Mouse (Mus musculus): ENCODE measurements around the gene Pnck. TPM values are rescaled to one million over a fixed set of nuclear protein-coding genes. Genes with fewer than 3 reads are reported as not detected.

Gene Pnck
- 57.5 and 66.5 TPM in 2 replicates for polyA plus RNA-seq (2015; fragmentation: Nextera tagmentation; extraction: Ambion mirVana)

- no peaks in the 10 kb centered on the region for H3K27me3 ChIP-seq
- 13% methylated on average over 11 of the region's 57 CpGs for whole genome bisulfite sequencing
- H3K4me1 ChIP-seq: peaks cover 8% of the 10 kb centered on the region; the same call in 1 of the 2 replicates
- peak; percentile 75 for ATAC-seq
- H3K4me2 ChIP-seq: peak within 1 kb of the TSS; percentile 69
- no peaks in the 10 kb centered on the region for H3K9me3 ChIP-seq (replicated peaks)
- no peak within 1 kb of the TSS for H3K27ac ChIP-seq
- H3K9ac ChIP-seq: peak within 1 kb of the TSS; percentile 67
- H3K36me3 ChIP-seq (ENCODE audit: poor library complexity, severe bottlenecking): no peaks in the 10 kb centered on the region
- peak within 1 kb of the TSS; percentile 50 for H3K4me3 ChIP-seq
These were observed at the start of gene Pnck for GRCm38 (mm10) chrX:73659575-73660283. Pnck (minus strand) TSS chrX:73660117.

GRCm38 (mm10) chrX:73700472-73700871, 40.6 kb upstream of the Pnck start:
- H3K4me2 ChIP-seq: no peak overlapping the region
- no peak overlapping the region for H3K4me3 ChIP-seq
- no peak overlapping the region for H3K27ac ChIP-seq
- H3K36me3 ChIP-seq (ENCODE audit: poor library complexity, severe bottlenecking): peaks cover 10% of the 10 kb centered on the region
- H3K9me3 ChIP-seq (replicated peaks): no peaks in the 10 kb centered on the region
- 79% methylated on average over 1 of the region's 1 CpGs for WGBS
- H3K9ac ChIP-seq: no peak overlapping the region
- no peaks in the 10 kb centered on the region for H3K4me1 ChIP-seq
- no peak for ATAC-seq
- H3K27me3 ChIP-seq: no peaks in the 10 kb centered on the region

DNA sequence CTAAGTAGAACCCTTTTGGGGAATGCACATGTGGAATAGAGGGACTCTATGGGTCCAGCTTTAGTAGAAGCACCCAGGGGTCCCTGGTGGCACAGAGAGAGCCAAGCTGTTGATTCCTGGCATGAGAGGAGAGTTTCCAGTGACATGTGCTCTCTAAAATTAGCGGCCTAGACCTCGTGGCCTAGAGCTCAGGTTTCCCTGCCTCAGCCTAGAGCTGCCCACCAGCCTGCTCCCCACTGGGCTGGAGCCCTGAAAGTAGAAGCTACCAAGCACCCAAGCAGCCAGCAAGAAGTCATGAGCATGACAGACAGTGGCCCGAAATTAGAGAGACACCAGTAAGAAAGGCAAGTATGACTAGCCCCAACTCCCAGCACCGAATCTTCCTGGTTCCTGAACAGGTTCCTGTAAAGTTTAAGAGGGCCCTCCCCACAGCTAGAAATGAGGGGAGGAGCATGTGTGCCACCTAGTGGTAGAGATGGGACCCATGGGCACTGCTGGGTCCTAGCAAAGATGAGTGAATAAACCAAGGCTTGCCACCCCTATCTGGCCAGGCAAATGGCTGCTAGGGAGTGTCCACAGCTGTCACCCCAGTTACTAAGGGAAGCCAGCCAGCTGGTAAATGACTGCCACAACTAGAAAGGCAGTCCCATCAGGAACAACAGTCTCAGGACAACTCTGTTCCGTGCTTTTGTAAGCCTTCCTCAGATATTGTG, 31.2 kb upstream of the Pnck start:
- peak; percentile 45 for ATAC-seq
- Histone ChIP-seq H3K4me3 (no peak overlapping the region), H3K9me3 (replicated peaks) (no peaks in the 10 kb centered on the region), H3K4me1 (no peaks in the 10 kb centered on the region), H3K27me3 (no peaks in the 10 kb centered on the region), H3K4me2 (no peak overlapping the region), H3K36me3 (ENCODE audit: poor library complexity, severe bottlenecking) (peaks cover 32% of the 10 kb centered on the region), H3K27ac (no peak overlapping the region), H3K9ac (no peak overlapping the region)
- WGBS: 72% methylated on average over 5 of the region's 5 CpGs

GRCm38 (mm10) chrX:73685629-73686028, 25.7 kb upstream of the Pnck start:
- no peak overlapping the region for H3K4me2 ChIP-seq
- no peaks in the 10 kb centered on the region for H3K27me3 ChIP-seq
- ATAC-seq: no peak
- no peaks in the 10 kb centered on the region for H3K9me3 ChIP-seq (replicated peaks)
- no peak overlapping the region for H3K9ac ChIP-seq
- no peak overlapping the region for H3K4me3 ChIP-seq
- H3K4me1 ChIP-seq: no peaks in the 10 kb centered on the region
- H3K27ac ChIP-seq: no peak overlapping the region
- 84% methylated on average over 3 of the region's 3 CpGs for WGBS
- peaks cover 65% of the 10 kb centered on the region for H3K36me3 ChIP-seq (ENCODE audit: poor library complexity, severe bottlenecking)

- H3K27ac ChIP-seq: no peak overlapping the region
- no peaks in the 10 kb centered on the region for H3K4me1 ChIP-seq
- no peak overlapping the region for H3K4me3 ChIP-seq
- H3K27me3 ChIP-seq: no peaks in the 10 kb centered on the region
- ATAC-seq: no peak
- no peak overlapping the region for H3K9ac ChIP-seq
- H3K9me3 ChIP-seq (replicated peaks): no peaks in the 10 kb centered on the region
- peaks cover 71% of the 10 kb centered on the region for H3K36me3 ChIP-seq (ENCODE audit: poor library complexity, severe bottlenecking)
- no peak overlapping the region for H3K4me2 ChIP-seq
These were observed 25.1 kb upstream of the Pnck start for GRCm38 (mm10) chrX:73684978-73685377.

DNA sequence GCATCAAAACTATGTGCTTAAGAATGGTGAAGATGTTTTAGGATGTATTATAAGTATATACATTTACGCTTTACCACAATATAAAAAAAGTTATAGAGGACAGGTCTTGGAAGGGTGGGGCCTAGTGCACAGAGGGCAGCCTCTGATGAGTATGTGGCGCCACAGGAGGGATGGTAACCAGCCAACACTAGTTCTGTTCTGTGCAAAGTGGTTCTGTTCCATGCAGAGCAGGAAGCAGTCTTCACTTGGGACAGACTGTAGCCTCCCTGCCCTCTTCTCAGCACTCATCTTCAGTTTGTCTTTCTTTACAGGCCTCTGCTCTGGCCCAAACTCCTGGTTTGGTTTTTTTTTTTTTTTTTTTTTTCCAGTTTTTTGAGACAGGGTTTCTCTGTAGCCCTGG, 24.2 kb upstream of the Pnck start:
- Histone ChIP-seq H3K27ac (no peak overlapping the region), H3K9ac (no peak overlapping the region), H3K27me3 (no peaks in the 10 kb centered on the region), H3K4me3 (no peak overlapping the region), H3K9me3 (replicated peaks) (no peaks in the 10 kb centered on the region), H3K4me2 (no peak overlapping the region), H3K4me1 (no peaks in the 10 kb centered on the region), H3K36me3 (ENCODE audit: poor library complexity, severe bottlenecking) (peaks cover 75% of the 10 kb centered on the region)
- WGBS: 83% methylated on average over 2 of the region's 2 CpGs
- ATAC-seq: no peak

- Histone ChIP-seq H3K36me3 (ENCODE audit: poor library complexity, severe bottlenecking) (peaks cover 51% of the 10 kb centered on the region), H3K27me3 (no peaks in the 10 kb centered on the region), H3K4me1 (peaks cover 15% of the 10 kb centered on the region; the same call in 1 of the 2 replicates), H3K4me2 (no peak overlapping the region), H3K9me3 (replicated peaks) (no peaks in the 10 kb centered on the region), H3K27ac (no peak overlapping the region), H3K9ac (no peak overlapping the region), H3K4me3 (no peak overlapping the region)
- 92% methylated on average over 4 of the region's 4 CpGs for WGBS
- no peak for ATAC-seq
These were observed 16.8 kb upstream of the Pnck start for GRCm38 (mm10) chrX:73676668-73677067.

GRCm38 (mm10) chrX:73675231-73675630, 15.3 kb upstream of the Pnck start:
- Histone ChIP-seq H3K27ac (0 out of 2 replicates have a peak overlapping the region, but pooled peaks have one; percentile 25), H3K27me3 (no peaks in the 10 kb centered on the region), H3K9ac (peak overlapping the region; percentile 84; the same call in 1 of the 2 replicates), H3K4me1 (peaks cover 15% of the 10 kb centered on the region; the same call in 1 of the 2 replicates), H3K4me2 (peak overlapping the region; percentile 74), H3K9me3 (replicated peaks) (no peaks in the 10 kb centered on the region), H3K36me3 (ENCODE audit: poor library complexity, severe bottlenecking) (peaks cover 38% of the 10 kb centered on the region), H3K4me3 (peak overlapping the region; percentile 59; the same call in 1 of the 2 replicates)
- WGBS: 83% methylated on average over 2 of the region's 2 CpGs
- no peak for ATAC-seq

DNA sequence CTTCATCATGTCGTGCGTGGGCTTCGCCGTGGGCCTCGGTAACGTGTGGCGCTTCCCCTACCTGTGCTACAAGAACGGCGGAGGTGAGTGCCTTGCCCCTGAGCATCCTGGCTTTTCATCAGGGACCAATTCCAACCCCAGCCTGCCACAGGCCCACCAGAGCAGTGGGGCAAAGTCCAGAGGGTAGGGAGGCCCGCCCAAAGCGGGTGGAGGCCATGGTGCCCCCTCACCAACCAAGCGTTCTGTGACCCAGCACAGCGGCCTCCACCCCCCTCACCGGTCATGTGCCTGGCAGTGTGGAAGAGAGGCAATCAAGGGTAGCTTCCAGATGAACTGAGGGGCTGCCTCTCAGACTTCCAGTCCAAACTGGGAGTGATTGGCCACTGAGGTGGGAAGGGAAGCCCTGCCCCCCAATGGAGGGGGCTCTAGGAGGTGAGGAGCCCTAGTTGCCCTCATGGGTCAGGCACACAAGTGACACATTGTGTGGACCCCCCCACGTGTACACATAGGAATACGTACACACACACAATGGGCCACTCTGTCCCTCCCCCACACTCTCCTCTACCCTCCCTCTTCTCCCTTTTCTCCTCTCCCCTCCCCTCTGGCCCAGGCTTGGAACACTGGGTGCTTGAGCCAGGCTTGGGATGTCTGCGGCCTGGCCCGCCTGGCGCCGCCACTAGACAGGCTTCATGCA, 14.2 kb upstream of the Pnck start:
- H3K9me3 ChIP-seq (replicated peaks): no peaks in the 10 kb centered on the region
- H3K27me3 ChIP-seq: no peaks in the 10 kb centered on the region
- H3K36me3 ChIP-seq (ENCODE audit: poor library complexity, severe bottlenecking): peaks cover 27% of the 10 kb centered on the region
- peaks cover 15% of the 10 kb centered on the region; the same call in 1 of the 2 replicates for H3K4me1 ChIP-seq
- WGBS: 30% methylated on average over 20 of the region's 20 CpGs
- peak overlapping the region; percentile 59 for H3K4me3 ChIP-seq
- H3K4me2 ChIP-seq: peak overlapping the region; percentile 74
- ATAC-seq: peak; percentile 39
- peak overlapping the region; percentile 25; the same call in 1 of the 2 replicates for H3K27ac ChIP-seq
- H3K9ac ChIP-seq: peak overlapping the region; percentile 84

- ATAC-seq: peak; percentile 17; the same call in 1 of the 2 replicates
- no peaks in the 10 kb centered on the region for H3K27me3 ChIP-seq
- H3K36me3 ChIP-seq (ENCODE audit: poor library complexity, severe bottlenecking): peaks cover 23% of the 10 kb centered on the region
- H3K9ac ChIP-seq: peak overlapping the region; percentile 84
- no peaks in the 10 kb centered on the region for H3K9me3 ChIP-seq (replicated peaks)
- WGBS: 17% methylated on average over 40 of the region's 42 CpGs
- peaks cover 15% of the 10 kb centered on the region; the same call in 1 of the 2 replicates for H3K4me1 ChIP-seq
- H3K27ac ChIP-seq: no peak overlapping the region
- peak overlapping the region; percentile 59 for H3K4me3 ChIP-seq
- peak overlapping the region; percentile 74 for H3K4me2 ChIP-seq
These were observed 13.7 kb upstream of the Pnck start for GRCm38 (mm10) chrX:73673619-73673967.

DNA sequence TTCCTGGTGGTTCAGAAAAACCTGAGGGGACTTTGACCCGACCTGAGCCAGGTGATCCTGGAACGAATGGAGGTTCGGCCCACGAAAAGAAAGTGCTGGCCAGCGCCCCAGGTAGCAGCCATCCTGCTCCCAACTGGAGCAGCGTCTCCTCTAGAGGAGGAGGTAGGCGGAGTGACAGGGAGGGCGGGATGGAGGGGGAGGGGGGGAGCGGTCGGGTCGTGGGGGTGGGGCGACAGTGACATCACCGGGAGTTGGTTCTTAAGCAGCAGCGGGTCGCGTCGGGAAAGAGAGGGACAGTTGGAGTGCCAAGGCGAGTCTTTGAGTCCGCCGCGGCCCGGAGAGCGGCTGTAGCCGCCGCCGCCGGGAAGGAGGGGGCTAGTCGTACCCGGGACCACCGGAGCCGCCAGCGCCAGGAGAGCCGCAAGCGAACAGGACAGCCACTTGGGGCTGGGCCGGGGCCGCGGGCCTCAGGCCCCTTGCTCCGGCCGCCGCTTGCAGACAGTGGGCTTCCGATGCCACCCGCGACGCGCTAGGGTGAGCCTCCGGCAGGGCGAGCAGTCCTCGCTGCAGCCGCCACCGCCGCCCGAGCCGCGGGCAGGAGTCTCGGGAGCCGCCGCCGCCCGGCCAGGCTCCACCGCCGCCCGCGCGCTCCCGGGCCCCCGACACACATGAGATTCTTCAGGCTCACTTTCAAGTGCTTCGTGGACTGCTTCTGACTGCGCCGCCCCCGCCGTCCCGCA, 13.1 kb upstream of the Pnck start, which contains the start of gene Slc6a8:
Gene Slc6a8, plus strand, starts transcription at position 272 of the 740 bp plus-strand sequence.
- H3K4me1 ChIP-seq: peaks cover 15% of the 10 kb centered on the region; the same call in 1 of the 2 replicates
- peaks cover 18% of the 10 kb centered on the region for H3K36me3 ChIP-seq (ENCODE audit: poor library complexity, severe bottlenecking)
- H3K4me3 ChIP-seq: peak within 1 kb of the TSS; percentile 59
- H3K4me2 ChIP-seq: peak within 1 kb of the TSS; percentile 74
- H3K27ac ChIP-seq: peak within 1 kb of the TSS; percentile 54; the same call in 1 of the 2 replicates
- H3K9ac ChIP-seq: peak within 1 kb of the TSS; percentile 84
- no peaks in the 10 kb centered on the region for H3K27me3 ChIP-seq
- 25% methylated on average over 45 of the region's 72 CpGs for WGBS
- ATAC-seq: peak; percentile 79
- no peaks in the 10 kb centered on the region for H3K9me3 ChIP-seq (replicated peaks)
